In the genomic region with DNA sequence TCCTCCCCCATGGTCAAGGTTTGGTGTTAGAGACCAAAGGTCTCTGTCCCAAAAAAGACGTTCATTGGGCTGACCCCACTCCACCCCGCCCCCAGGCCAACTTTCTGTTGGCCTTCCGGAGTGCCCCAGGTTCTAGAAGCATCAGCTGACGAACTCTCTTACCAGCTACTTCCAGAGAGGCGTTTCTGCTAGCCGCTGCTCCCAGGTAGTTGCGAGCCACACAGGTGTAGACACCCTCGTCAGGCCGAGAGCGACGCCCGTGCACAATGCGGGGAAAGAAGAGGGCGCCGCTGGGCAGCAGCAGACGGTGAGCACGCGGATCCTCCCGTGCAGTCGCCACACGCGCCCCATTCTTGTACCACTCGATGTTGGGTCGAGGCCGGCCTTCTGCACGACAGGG, we compare ENCODE assay signal across 17 mouse cellular contexts. TPM values are rescaled to one million over a fixed set of nuclear protein-coding genes. Genes with fewer than 3 reads are reported as not detected.
DNase-seq lines count a peak whose midpoint lies in the region; ATAC-seq and TF ChIP-seq lines count a peak whose summit lies in the region.
"Had no signal": no experiment of that assay in that cellular context is flagged by ENCODE, and none has a peak within 500 bp of the region (broad histone marks: within the 10 kb centered on the region; RNA-seq: fewer than 3 reads in every experiment).

No protein-coding gene starts in this region.

- ATAC-seq in heart, embryonic 13.5 days (ENCODE audit: extremely low read depth, insufficient number of reproducible peaks, low FRiP score, low TSS enrichment), result 0 out of 2 replicates have a peak, but pooled peaks have one; percentile 5
- ATAC-seq in heart, embryonic 12.5 days (ENCODE audit: insufficient number of reproducible peaks, low FRiP score), result no peak
- no peak for ATAC-seq in neural tube, embryonic 11.5 days (ENCODE audit: insufficient read depth, low FRiP score, low TSS enrichment)
- no peak for ATAC-seq in hindbrain, embryonic 14.5 days (ENCODE audit: low FRiP score)
- ATAC-seq: inflammation-experienced regulatory T-cells, adult 6 months had no signal

- peaks cover 24% of the 10 kb centered on the region for H3K4me1 ChIP-seq in heart, embryonic 13.5 days
- H3K4me1 ChIP-seq in heart, embryonic 12.5 days (replicated peaks), result peaks cover 23% of the 10 kb centered on the region
- no peaks in the 10 kb centered on the region for H3K4me1 ChIP-seq in neural tube, embryonic 11.5 days (ENCODE audit: control insufficient read depth, insufficient read depth, low read length)
- peaks cover 22% of the 10 kb centered on the region for H3K4me1 ChIP-seq in hindbrain, embryonic 14.5 days (replicated peaks; ENCODE audit: control insufficient read depth, insufficient read depth, low read length)
- peaks cover 5% of the 10 kb centered on the region; the same call in 1 of the 2 replicates for H3K4me1 ChIP-seq in kidney, adult 2 months (ENCODE audit: control insufficient read depth, insufficient read depth, low read length)

- H3K27ac ChIP-seq in heart, embryonic 13.5 days (replicated peaks), result no peak overlapping the region
- no peak overlapping the region for H3K27ac ChIP-seq in heart, embryonic 12.5 days (ENCODE audit: poor library complexity, severe bottlenecking)
- no peak overlapping the region for H3K27ac ChIP-seq in neural tube, embryonic 11.5 days (ENCODE audit: low read depth, low read length)
- H3K27ac ChIP-seq in hindbrain, embryonic 14.5 days, result no peak overlapping the region
- no peak overlapping the region for H3K27ac ChIP-seq in kidney, adult 2 months (ENCODE audit: insufficient read depth, low read depth, low read length)
- H3K27ac ChIP-seq: embryonic facial prominence, embryonic 15.5 days; heart, embryonic 15.5 days had no signal

- DNase-seq in neural tube, embryonic 11.5 days (ENCODE audit: low spot score), result no peak
- DNase-seq in neural tube, embryonic 10.5 days (ENCODE audit: extremely low spot score, low spot score), result no peak
- DNase-seq in hindbrain, embryonic 14.5 days (ENCODE audit: low spot score), result no peak
- DNase-seq in thymus, postnatal 25 days, result no peak
- DNase-seq in kidney, adult 2 months, result no peak
- DNase-seq: adrenal gland, adult 2 months; cerebellum, adult 2 months; gastrocnemius, postnatal 14 days; lung, adult 18-20 months; right cerebral cortex, postnatal 25 days; thymus, adult 2 months had no signal

- WGBS in heart, embryonic 13.5 days, result 19% methylated on average over 26 of the region's 26 CpGs
- WGBS in heart, embryonic 12.5 days, result 18% methylated on average over 26 of the region's 26 CpGs
- WGBS in neural tube, embryonic 11.5 days, result 10% methylated on average over 26 of the region's 26 CpGs
- WGBS in hindbrain, embryonic 14.5 days, result 12% methylated on average over 26 of the region's 26 CpGs
- WGBS in kidney, adult 2 months, result 35% methylated on average over 26 of the region's 26 CpGs

- H3K27me3 ChIP-seq in heart, embryonic 13.5 days (replicated peaks), result peaks cover 91% of the 10 kb centered on the region
- H3K27me3 ChIP-seq in heart, embryonic 12.5 days (replicated peaks), result peaks cover 76% of the 10 kb centered on the region
- H3K27me3 ChIP-seq in neural tube, embryonic 11.5 days (ENCODE audit: control insufficient read depth, insufficient read depth, low read length), result peaks cover 62% of the 10 kb centered on the region
- H3K27me3 ChIP-seq in hindbrain, embryonic 14.5 days (ENCODE audit: control insufficient read depth, insufficient read depth, low read length), result peaks cover 56% of the 10 kb centered on the region
- no peaks in the 10 kb centered on the region for H3K27me3 ChIP-seq in kidney, adult 2 months (replicated peaks; ENCODE audit: control insufficient read depth, insufficient read depth, low read length)

- no peak overlapping the region for H3K4me3 ChIP-seq in heart, embryonic 13.5 days
- H3K4me3 ChIP-seq in heart, embryonic 12.5 days, result no peak overlapping the region
- peak overlapping the region; percentile 20 for H3K4me3 ChIP-seq in neural tube, embryonic 11.5 days (ENCODE audit: low read depth, low read length)
- H3K4me3 ChIP-seq in hindbrain, embryonic 14.5 days (replicated peaks; ENCODE audit: low read length), result 0 out of 2 replicates have a peak overlapping the region, but pooled peaks have one; percentile 5
- H3K4me3 ChIP-seq in kidney, adult 2 months (ENCODE audit: insufficient read depth, low read depth, low read length), result no peak overlapping the region
- H3K4me3 ChIP-seq: embryonic facial prominence, embryonic 15.5 days; heart, embryonic 15.5 days had no signal

- H3K4me2 ChIP-seq in heart, embryonic 13.5 days, result no peak overlapping the region
- H3K4me2 ChIP-seq in heart, embryonic 12.5 days, result no peak overlapping the region
- peak overlapping the region; percentile 26 for H3K4me2 ChIP-seq in neural tube, embryonic 11.5 days (ENCODE audit: low read depth)
- H3K4me2 ChIP-seq in hindbrain, embryonic 14.5 days (replicated peaks), result peak overlapping the region; percentile 24
- H3K4me2 ChIP-seq: embryonic facial prominence, embryonic 15.5 days; heart, embryonic 15.5 days had no signal

- H3K36me3 ChIP-seq in heart, embryonic 13.5 days, result no peaks in the 10 kb centered on the region
- H3K36me3 ChIP-seq in heart, embryonic 12.5 days, result no peaks in the 10 kb centered on the region
- no peaks in the 10 kb centered on the region for H3K36me3 ChIP-seq in neural tube, embryonic 11.5 days (ENCODE audit: control insufficient read depth, insufficient read depth, low read length)
- H3K36me3 ChIP-seq in hindbrain, embryonic 14.5 days (replicated peaks; ENCODE audit: control insufficient read depth, insufficient read depth), result no peaks in the 10 kb centered on the region
- no peaks in the 10 kb centered on the region for H3K36me3 ChIP-seq in kidney, adult 2 months (ENCODE audit: control insufficient read depth, insufficient read depth, low read length)
- H3K36me3 ChIP-seq: embryonic facial prominence, embryonic 15.5 days; G1E; heart, embryonic 15.5 days had no signal

- no peak for TF ChIP-seq POLR2A in kidney, adult 2 months (IDR thresholded peaks at IDR 0.05; ENCODE audit: low read depth, low read length)

- TF ChIP-seq CTCF in kidney, adult 2 months (conservative IDR thresholded peaks at IDR 0.05; ENCODE audit: insufficient read depth, insufficient read length, low read depth, low read length), result no peak

- H3K9ac ChIP-seq in heart, embryonic 13.5 days, result no peak overlapping the region
- H3K9ac ChIP-seq in heart, embryonic 12.5 days, result no peak overlapping the region
- H3K9ac ChIP-seq in neural tube, embryonic 11.5 days (ENCODE audit: low read length), result no peak overlapping the region
- no peak overlapping the region for H3K9ac ChIP-seq in hindbrain, embryonic 14.5 days
- H3K9ac ChIP-seq: embryonic facial prominence, embryonic 15.5 days; heart, embryonic 15.5 days had no signal

- no peaks in the 10 kb centered on the region for H3K9me3 ChIP-seq in heart, embryonic 13.5 days
- H3K9me3 ChIP-seq in heart, embryonic 12.5 days (replicated peaks), result no peaks in the 10 kb centered on the region
- no peaks in the 10 kb centered on the region for H3K9me3 ChIP-seq in neural tube, embryonic 11.5 days (ENCODE audit: control insufficient read depth, low read length)
- no peaks in the 10 kb centered on the region for H3K9me3 ChIP-seq in hindbrain, embryonic 14.5 days (ENCODE audit: control insufficient read depth, low read length)
- H3K9me3 ChIP-seq: embryonic facial prominence, embryonic 15.5 days; G1E; heart, embryonic 15.5 days had no signal

RNA-seq across cellular contexts. Expression of a gene that starts 3.7 kb away (rescaled TPM):
- 0.14 and 0.17 TPM in 2 replicates for polyA plus RNA-seq in heart, embryonic 13.5 days (2015; fragmentation: Nextera tagmentation; extraction: Ambion mirVana)
- 0.10 and 0.20 TPM in 2 replicates for polyA plus RNA-seq in heart, embryonic 12.5 days (2016; fragmentation: Nextera tagmentation; extraction: Ambion mirVana)
- polyA plus RNA-seq in neural tube, embryonic 11.5 days (2014; fragmentation: Nextera tagmentation; extraction: Ambion mirVana), result 85.4 and 89.9 TPM in 2 replicates
- polyA plus RNA-seq in hindbrain, embryonic 14.5 days (2014; fragmentation: Nextera tagmentation; extraction: Ambion mirVana), result 13.3 and 20.5 TPM in 2 replicates
- 14.4 and 18.7 TPM in 2 replicates for polyA plus RNA-seq in kidney, adult 2 months (2012; rRNA removed)
- polyA plus RNA-seq: inflammation-experienced regulatory T-cells, adult 6 months had no signal

RNA-seq across cellular contexts. Expression of a gene that starts 27.6 kb away (rescaled TPM):
- 7.4 and 8.8 TPM in 2 replicates for polyA plus RNA-seq in heart, embryonic 13.5 days (2015; fragmentation: Nextera tagmentation; extraction: Ambion mirVana)
- 4.6 and 6.2 TPM in 2 replicates for polyA plus RNA-seq in heart, embryonic 12.5 days (2016; fragmentation: Nextera tagmentation; extraction: Ambion mirVana)
- 6.7 and 11.6 TPM in 2 replicates for polyA plus RNA-seq in neural tube, embryonic 11.5 days (2014; fragmentation: Nextera tagmentation; extraction: Ambion mirVana)
- 4.8 and 5.9 TPM in 2 replicates for polyA plus RNA-seq in hindbrain, embryonic 14.5 days (2014; fragmentation: Nextera tagmentation; extraction: Ambion mirVana)
- 25.4 and 27.6 TPM in 2 replicates for polyA plus RNA-seq in kidney, adult 2 months (2012; rRNA removed)
- polyA plus RNA-seq: G1E; inflammation-experienced regulatory T-cells, adult 6 months had no signal

RNA-seq across cellular contexts. Expression of a gene that starts 59.8 kb away (rescaled TPM):
- polyA plus RNA-seq in heart, embryonic 13.5 days (2015; fragmentation: Nextera tagmentation; extraction: Ambion mirVana), result 14.3 and 14.7 TPM in 2 replicates
- 21.7 and 28.2 TPM in 2 replicates for polyA plus RNA-seq in heart, embryonic 12.5 days (2016; fragmentation: Nextera tagmentation; extraction: Ambion mirVana)
- 35.4 and 39.9 TPM in 2 replicates for polyA plus RNA-seq in neural tube, embryonic 11.5 days (2014; fragmentation: Nextera tagmentation; extraction: Ambion mirVana)
- 29.9 and 36.6 TPM in 2 replicates for polyA plus RNA-seq in hindbrain, embryonic 14.5 days (2014; fragmentation: Nextera tagmentation; extraction: Ambion mirVana)
- polyA plus RNA-seq in kidney, adult 2 months (2012; rRNA removed), result 12.1 and 15.7 TPM in 2 replicates

Comparison
In these comparisons a context has a peak if more than half of its experiments do, and no peak if none do; other contexts are left out.
1. H3K4me2 ChIP-seq: peak in neural tube, embryonic 11.5 days (single experiment) and hindbrain, embryonic 14.5 days (single experiment); none in heart, embryonic 13.5 days (single experiment) and heart, embryonic 12.5 days (single experiment).
2. H3K4me3 ChIP-seq: peak in neural tube, embryonic 11.5 days (single experiment) and hindbrain, embryonic 14.5 days (single experiment); none in heart, embryonic 13.5 days (single experiment), heart, embryonic 12.5 days (single experiment) and kidney, adult 2 months (single experiment).
3. RNA of a gene that starts 3.7 kb away (polyA plus RNA-seq): 85.4 to 89.9 TPM in neural tube, embryonic 11.5 days, 13.3 to 20.5 TPM in hindbrain, embryonic 14.5 days and 14.4 to 18.7 TPM in kidney, adult 2 months; 0.10 to 0.20 TPM in heart, embryonic 12.5 days and 0.14 to 0.17 TPM in heart, embryonic 13.5 days; every median in the first group is over 10 times any median in the second.